Comparison of ENCODE assay signal across 26 mouse cellular contexts in the genomic region with DNA sequence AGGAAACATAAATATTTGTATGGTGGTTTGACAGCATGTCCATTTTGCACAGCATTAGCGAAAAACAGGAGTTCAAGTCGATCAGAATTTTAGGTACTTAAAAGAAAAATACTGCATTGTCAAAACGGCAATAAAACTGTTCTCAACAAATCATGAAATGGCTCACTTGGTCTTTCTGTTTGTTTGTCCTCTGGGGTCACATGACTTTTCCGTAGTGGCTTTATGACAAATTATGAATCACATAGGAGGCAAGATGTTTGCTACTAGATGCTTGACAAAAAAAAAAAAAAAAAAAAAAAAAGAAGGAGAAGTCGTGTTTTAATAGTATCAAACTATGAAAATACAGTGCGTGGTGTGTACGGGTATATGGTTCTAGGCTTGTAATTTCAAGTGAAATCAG.
"Had no signal": no experiment of that assay in that cellular context is flagged by ENCODE, and none has a peak within 500 bp of the region (broad histone marks: within the 10 kb centered on the region; RNA-seq: fewer than 3 reads in every experiment).

No protein-coding gene starts in this region.

- DNase-seq: cerebellum, adult 8-10 months; cerebellum, adult 9-10 months; cerebellum, adult 9-11 months; cerebellum, postnatal 10 days; cerebellum, postnatal 25 days; cerebellum, postnatal 36 days; embryo, embryonic 11 days; forebrain, postnatal 0 days; gastrocnemius, adult 2 months; gastrocnemius, postnatal 10 days; gastrocnemius, postnatal 14 days; gastrocnemius, postnatal 25 days; gastrocnemius, postnatal 36 days; heart, adult 11 months; heart, adult 18-20 months; heart, adult 2 months had no signal

- H3K27me3 ChIP-seq: embryonic facial prominence, embryonic 12.5 days; embryonic facial prominence, embryonic 13.5 days; embryonic facial prominence, embryonic 15.5 days; forebrain, embryonic 12.5 days; forebrain, embryonic 13.5 days; forebrain, embryonic 15.5 days had no signal

- H3K4me2 ChIP-seq: embryonic facial prominence, embryonic 12.5 days; embryonic facial prominence, embryonic 13.5 days; embryonic facial prominence, embryonic 15.5 days; forebrain, embryonic 12.5 days; forebrain, embryonic 13.5 days; forebrain, embryonic 15.5 days had no signal

- H3K9me3 ChIP-seq: embryonic facial prominence, embryonic 12.5 days; embryonic facial prominence, embryonic 13.5 days; embryonic facial prominence, embryonic 15.5 days; forebrain, embryonic 10.5 days; forebrain, embryonic 12.5 days; forebrain, embryonic 13.5 days; forebrain, embryonic 15.5 days had no signal

- ATAC-seq: forebrain, embryonic 13.5 days; forebrain, embryonic 14.5 days; forebrain, embryonic 15.5 days; forebrain, embryonic 16.5 days; forebrain, postnatal 0 days had no signal

- H3K9ac ChIP-seq: embryonic facial prominence, embryonic 12.5 days; embryonic facial prominence, embryonic 13.5 days; embryonic facial prominence, embryonic 15.5 days; forebrain, embryonic 12.5 days; forebrain, embryonic 13.5 days; forebrain, embryonic 15.5 days; forebrain, postnatal 0 days had no signal

- H3K4me1 ChIP-seq: embryonic facial prominence, embryonic 12.5 days; embryonic facial prominence, embryonic 13.5 days; embryonic facial prominence, embryonic 15.5 days; forebrain, embryonic 10.5 days; forebrain, embryonic 12.5 days; forebrain, embryonic 13.5 days; forebrain, embryonic 15.5 days had no signal

- H3K27ac ChIP-seq: embryonic facial prominence, embryonic 12.5 days; embryonic facial prominence, embryonic 13.5 days; embryonic facial prominence, embryonic 15.5 days; forebrain, embryonic 10.5 days; forebrain, embryonic 12.5 days; forebrain, embryonic 13.5 days; forebrain, embryonic 15.5 days; gastrocnemius, adult 2 months; heart, adult 2 months had no signal

- H3K36me3 ChIP-seq: embryonic facial prominence, embryonic 12.5 days; embryonic facial prominence, embryonic 13.5 days; embryonic facial prominence, embryonic 15.5 days; forebrain, embryonic 10.5 days; forebrain, embryonic 12.5 days; forebrain, embryonic 15.5 days had no signal

- H3K4me3 ChIP-seq: embryonic facial prominence, embryonic 12.5 days; embryonic facial prominence, embryonic 13.5 days; embryonic facial prominence, embryonic 15.5 days; erythroblast, embryonic 14.5 days; forebrain, embryonic 10.5 days; forebrain, embryonic 12.5 days; forebrain, embryonic 13.5 days; forebrain, embryonic 15.5 days; gastrocnemius, adult 2 months; heart, adult 2 months had no signal
